Mouse (Mus musculus): ENCODE data around the gene Myo3a.

DNA sequence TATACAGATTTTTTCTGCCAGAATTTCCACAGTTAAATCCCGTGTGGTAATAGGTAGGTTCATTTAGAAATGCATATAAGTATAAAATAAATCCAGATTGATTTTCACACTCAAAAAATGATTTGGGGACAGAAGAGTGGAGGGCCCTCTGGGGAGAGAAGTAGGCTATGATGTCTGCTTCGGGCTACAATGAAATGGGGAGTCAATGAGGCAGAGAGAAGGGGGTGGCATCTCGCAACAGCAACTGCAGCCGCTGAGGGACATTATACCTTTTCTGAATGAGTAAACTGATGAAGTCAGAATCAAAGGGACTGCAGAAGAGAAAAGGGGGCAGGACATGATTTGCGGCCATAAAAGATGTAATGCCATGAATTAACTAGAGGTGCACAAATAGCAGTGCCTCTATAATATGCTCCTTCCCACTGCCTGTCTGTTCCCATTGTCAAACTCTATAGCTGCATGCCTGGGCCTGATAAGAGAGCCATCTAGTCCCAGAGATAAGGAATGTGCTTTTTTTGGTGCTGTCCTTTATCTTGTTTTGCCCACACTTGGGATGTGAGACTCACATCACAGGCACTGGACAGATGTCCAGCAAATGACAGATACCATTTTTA lies 400.6 kb downstream of the Myo3a start:
- TF ChIP-seq CTCF (IDR thresholded peaks at IDR 0.05) (no peak), EP300 (IDR thresholded peaks at IDR 0.05; ENCODE audit: insufficient read depth, low read depth, low read length) (no peak)

Measured in heart, adult 2 months (tissue).